Mouse (Mus musculus) adrenal gland, adult 2 months (tissue): ENCODE measurements around the gene Cabp7. TPM values are rescaled to one million over a fixed set of nuclear protein-coding genes. Genes with fewer than 3 reads are reported as not detected.
"Not testable (repeated sequence)": the region's sequence is repeated elsewhere in the genome, so short reads cannot be mapped to it uniquely, and the experiment has no call there.

Experiments used
- DNase-seq: peaks from one replicate; pipeline ENCODE4 v3.0.0; 2021
- polyA plus RNA-seq: library from polyadenylated mRNA; depleted of rRNA; stranded (reverse); fragments of >200 nt; gene quantifications from 2 replicates; pipeline ENCODE4 v1.2.3, GENCODE M21; 2012
- total RNA-seq, 2 experiments: library from RNA; stranded (reverse); gene quantifications; 2 replicates each; pipeline ENCODE4 v1.2.3; 2021

Gene Cabp7
- total and polyA plus RNA-seq, 3 experiments, result 0.08 to 0.24 TPM; not detected in 1

DNA sequence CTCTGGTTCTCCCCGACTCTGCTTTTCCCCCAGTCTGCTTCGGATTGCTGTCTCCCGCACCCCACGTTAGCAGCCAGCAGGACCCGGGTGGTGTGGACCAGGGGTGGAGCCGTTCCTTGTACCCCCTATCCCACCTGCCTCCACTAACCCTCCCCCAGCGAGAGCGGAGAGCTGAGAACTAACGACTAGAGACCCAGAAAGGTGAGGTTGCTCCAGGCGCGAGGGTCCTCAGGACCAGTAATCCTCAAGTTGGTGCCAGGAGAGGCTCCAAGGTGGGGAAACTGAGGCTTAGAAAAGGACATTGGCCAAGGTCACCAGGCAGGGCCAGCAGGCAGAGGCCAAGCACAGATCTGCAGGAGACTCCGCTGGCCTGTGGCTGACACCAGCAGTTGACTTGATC, 707 bp upstream of the Cabp7 start:
- DNase-seq, result no peak

- DNase-seq, result no peak
Measured at GRCm38 (mm10) chr11:4745969-4746368, 609 bp downstream of the Cabp7 start.

DNA sequence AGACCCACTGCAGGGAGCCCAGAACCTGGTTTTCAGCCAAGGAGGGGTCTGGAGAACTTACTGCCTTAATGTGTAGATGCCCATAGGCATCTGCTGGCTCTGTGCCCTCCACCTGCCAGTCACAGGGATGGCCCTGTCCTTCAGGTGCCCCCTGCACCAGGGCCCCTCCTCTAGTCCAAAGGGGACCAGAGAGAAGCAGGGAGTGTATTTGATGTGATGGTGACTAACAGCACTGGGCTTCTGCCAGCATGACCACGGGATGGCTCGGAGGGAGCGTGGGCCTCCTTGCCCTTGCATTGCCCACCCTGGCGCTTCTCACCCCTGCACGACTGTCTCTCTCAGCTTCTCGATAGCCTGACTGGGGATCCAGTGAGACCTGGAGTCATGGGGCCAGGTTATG, 1.9 kb downstream of the Cabp7 start:
- DNase-seq, result no peak

DNA sequence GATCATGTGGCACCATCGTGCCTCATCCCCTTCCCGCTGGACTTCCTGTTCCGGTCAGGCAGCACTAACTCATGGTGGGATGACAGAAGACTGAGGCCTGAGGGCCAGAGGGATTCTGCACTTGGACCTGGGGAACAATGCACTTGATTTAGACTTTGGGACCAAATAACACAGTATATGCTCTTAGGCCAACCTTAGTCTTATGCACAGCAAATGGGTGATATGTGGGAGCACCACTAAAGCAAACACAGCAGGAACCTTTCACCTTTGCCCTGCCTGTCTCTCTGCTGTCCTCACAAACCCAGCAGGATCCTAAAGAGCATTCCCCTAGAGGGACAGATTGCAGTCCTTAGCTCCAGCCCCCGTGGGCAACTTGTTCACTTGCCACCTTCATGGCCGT, 5.8 kb downstream of the Cabp7 start:
- no peak for DNase-seq

DNA sequence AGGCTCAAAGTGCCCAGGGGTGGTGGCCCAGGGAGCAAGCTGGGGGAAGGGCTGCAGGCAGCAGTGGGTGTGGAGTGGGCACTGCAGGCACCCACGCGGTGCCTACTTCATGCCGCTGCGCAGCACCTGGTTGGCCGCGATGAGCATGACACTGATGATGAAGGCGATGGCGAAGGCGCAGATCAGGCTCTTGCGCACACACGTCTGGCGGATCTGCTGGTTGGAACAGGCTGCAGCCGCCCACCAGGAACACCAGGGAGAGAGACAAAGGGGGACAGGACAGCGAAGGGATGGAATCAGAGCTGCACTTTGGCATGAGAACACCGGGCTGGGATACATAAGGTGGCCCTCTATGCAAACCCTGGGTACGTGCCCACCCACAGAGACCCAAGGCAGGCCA, 7.9 kb downstream of the Cabp7 start:
- no peak for DNase-seq

- no peak for DNase-seq
Measured at GRCm38 (mm10) chr11:4737682-4738081, 8.9 kb downstream of the Cabp7 start.

- no peak for DNase-seq
Measured at GRCm38 (mm10) chr11:4736355-4736754, 10.2 kb downstream of the Cabp7 start.

DNA sequence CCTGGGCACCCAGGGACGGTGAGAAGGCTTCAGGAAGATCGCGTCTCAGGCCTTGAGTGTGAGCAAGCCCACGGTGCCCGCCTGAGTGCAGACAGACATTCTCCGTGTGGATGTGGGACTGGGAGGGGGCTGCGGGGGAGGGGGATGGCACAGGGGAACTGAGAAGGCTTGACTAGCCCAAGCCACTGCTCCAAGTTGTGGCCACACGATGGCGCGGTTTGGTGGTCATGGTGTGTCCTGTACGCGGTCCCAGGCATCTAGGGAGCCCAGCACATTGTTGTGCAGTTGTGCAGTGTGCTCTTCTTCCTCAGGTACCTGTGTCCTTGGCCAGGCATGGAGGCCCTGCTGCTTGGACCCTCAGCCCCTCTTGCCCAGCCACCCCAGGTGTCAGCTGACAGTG, 12.4 kb downstream of the Cabp7 start:
- no peak for DNase-seq

GRCm38 (mm10) chr11:4731781-4732180, 14.8 kb downstream of the Cabp7 start:
- DNase-seq, result no peak

- DNase-seq, result peak; percentile 75
Measured at GRCm38 (mm10) chr11:4730913-4731312, 15.7 kb downstream of the Cabp7 start.

- no peak for DNase-seq
Measured at GRCm38 (mm10) chr11:4730096-4730495, 16.5 kb downstream of the Cabp7 start.

- DNase-seq, result peak; percentile 85
Measured at GRCm38 (mm10) chr11:4729603-4730002, 17.0 kb downstream of the Cabp7 start.

DNA sequence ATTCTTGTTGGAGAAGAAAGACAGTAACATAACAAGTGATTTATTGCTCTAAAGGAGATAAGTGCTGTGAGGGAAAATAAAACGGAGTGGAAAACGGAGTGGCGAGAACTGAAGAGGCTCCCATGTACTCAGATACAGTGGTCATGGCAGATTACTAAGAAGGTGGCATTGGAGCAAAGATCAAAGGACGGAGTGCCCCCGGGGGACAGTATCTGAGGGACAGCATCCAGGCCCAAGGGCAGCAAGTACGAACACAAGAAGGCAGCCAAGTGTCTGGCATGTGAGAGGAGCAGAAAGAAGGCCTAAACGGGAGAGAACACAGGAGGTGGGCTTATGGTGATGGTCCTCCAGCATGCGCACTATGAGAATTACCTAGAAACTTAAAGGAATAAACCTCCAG, 24.9 kb downstream of the Cabp7 start:
- DNase-seq, result peak; percentile 58

DNA sequence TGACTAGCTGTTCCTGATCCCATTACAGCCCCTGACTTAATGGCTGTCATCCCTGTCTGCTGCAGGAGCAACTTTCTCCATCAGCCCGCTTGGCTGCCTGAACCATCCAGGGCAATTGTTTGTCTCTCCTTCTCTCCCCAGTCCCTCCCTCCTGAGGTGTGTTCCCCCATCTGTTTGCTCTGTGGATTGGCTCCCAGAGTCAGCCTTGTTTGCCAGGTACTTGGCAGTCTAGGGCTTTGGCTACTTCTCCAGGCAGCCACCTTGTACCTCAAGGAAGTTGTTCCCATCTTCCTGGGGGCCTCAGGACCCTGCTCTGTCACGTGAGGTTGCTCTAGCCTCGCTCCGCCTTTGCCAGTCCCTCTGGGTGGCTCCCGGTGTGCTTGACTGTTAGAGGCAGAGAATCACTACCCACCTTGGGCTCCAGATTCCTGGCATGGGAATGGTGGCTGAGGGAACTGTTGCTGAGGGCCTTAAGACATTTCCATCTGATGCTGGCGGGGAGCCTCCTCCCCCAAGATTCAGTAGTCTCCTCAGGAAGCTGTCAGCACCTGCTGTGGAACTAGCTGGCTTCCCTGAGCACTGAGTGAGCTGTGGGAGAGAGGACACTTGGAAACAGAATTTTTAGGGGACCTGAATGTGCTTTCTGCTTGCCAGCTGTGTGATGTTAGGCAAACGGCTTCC, 25.5 kb downstream of the Cabp7 start:
- no peak for DNase-seq

DNA sequence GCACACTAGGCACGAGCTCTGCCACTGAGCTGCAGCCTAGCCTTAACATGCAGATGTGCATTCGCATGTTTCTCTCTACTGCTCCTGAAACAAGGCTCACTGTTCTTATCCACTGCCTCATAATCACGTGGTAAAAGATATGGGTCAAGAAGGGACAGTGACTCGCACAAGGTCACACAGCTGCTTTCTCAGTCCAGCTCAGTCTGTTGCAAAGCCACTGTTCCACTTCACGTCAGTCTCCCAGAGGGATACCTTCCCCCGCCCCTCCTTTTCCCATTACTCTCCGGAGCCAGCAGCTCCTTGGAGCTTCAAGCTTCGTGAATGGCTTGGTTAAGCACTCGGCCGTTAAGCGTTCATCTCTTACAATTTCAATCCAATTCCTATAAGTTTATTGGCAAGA, 26.2 kb downstream of the Cabp7 start:
- DNase-seq, result peak; percentile 75

GRCm38 (mm10) chr11:4719961-4720360, 26.6 kb downstream of the Cabp7 start:
- peak; percentile 89 for DNase-seq

DNA sequence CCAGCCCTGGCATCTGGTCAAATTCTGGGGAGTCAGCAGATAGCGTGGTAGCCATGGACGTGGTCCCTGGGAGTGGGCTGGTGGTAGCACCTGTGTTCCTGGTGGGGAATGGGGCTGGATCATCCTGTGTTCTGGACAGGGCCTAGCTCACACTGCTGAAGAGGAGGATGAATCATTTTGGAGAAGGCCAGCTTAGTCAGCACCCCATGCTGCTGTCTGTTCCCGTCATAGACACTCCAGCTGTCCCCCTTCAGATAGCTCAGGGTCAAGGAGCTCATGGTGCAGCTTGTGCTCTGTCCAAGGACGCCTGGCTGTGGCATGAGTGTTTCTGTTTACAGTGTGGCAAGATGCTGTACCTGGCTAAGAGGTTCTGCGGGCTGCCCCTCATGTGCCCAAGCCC, 28.0 kb downstream of the Cabp7 start:
- DNase-seq, result peak; percentile 83

GRCm38 (mm10) chr11:4716530-4717236, 29.9 kb downstream of the Cabp7 start:
- no peak for DNase-seq

DNA sequence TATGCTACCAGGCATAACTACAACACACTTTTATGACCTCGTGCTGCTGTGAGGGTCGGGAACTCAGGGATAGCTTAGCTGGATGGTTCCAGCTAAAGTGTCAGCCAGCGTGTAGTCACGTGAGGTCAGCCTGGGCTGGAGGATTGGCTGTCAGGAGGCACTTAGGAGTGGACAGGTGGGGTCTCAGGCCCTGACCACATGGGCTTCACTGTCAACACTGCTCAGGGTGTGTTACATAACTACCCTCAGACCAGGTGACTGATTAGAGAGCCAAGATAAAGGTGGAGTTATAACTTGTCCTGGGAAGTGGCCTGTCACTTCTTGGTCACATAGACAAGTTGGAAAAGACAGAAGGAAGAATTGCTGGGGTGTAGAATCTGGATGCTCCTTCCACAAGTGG, 31.0 kb downstream of the Cabp7 start:
- no peak for DNase-seq

- DNase-seq, result no peak
Measured at GRCm38 (mm10) chr11:4714727-4715126, 31.9 kb downstream of the Cabp7 start.

- DNase-seq, result no peak
Measured at GRCm38 (mm10) chr11:4712822-4713221, 33.8 kb downstream of the Cabp7 start.

DNA sequence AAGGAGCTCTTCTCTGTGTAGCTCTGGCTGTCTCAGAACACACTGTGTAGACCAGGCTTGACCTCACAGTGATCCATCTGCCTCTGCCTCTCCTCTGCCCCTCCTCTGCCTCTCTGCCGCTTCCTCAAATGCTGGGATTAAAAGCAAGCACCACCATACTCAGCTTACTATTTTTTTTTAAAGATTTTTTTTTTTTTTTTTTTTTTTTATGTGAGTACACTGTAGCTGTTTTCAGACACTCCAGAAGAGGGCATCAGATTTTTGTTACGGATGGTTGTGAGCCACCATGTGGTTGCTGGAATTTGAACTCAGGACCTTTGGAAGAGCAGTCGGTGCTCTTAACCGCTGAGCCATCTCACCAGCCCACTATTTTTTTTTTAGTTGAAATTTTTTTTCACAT, 36.4 kb downstream of the Cabp7 start:
- DNase-seq, result not testable (repeated sequence)

DNA sequence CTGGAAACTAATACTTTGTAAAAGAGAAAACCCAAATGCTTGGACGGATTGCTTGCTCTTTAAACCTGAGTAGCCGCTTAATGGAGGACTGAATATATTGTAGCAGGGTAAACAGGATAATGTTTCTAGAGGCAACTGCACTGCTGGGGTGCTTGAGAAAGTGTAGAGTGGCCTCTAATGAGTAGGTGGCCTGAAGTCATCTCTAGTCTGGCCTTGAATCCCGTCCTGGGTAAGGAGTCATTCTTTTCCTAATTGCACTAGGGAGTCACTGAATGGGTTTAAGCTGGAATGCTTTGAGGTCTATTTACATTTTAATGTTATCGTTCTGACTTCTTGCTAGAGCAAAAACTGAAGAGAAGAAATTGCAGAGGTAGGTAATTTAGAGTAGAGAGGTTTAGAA, 41.4 kb downstream of the Cabp7 start:
- peak; percentile 74 for DNase-seq
